Mouse (Mus musculus) lung, adult 2 months (tissue): ENCODE results near the gene Zfr2. TPM values are rescaled to one million over a fixed set of nuclear protein-coding genes. Genes with fewer than 3 reads are reported as not detected.
"Not testable (repeated sequence)": the region's sequence is repeated elsewhere in the genome, so short reads cannot be mapped to it uniquely, and the experiment has no call there.

Source experiments
- DNase-seq: peaks from one replicate; pipeline ENCODE4 v3.0.0; 2022
- H3K4me1 ChIP-seq: fragments of 200-500 bp; 2 replicates; pipeline ENCODE4 v1.6.1; 2011; ENCODE audit warnings: low read length; ENCODE audit not compliant: control insufficient read depth, insufficient read depth
- H3K4me3 ChIP-seq: fragments of 200-500 bp; replicated peaks from 2 replicates; pipeline ENCODE3; 2011; ENCODE audit warnings: low read depth, mild to moderate bottlenecking, control low read depth, low read length; ENCODE audit errors: extremely low read depth
- CTCF ChIP-seq: fragments of 200-500 bp; IDR thresholded peaks from 2 replicates; pipeline ENCODE4 v1.5.1; 2011; ENCODE audit warnings: mild to moderate bottlenecking, low read length, control low read depth; ENCODE audit not compliant: insufficient read depth
- POLR2A ChIP-seq: fragments of 200-500 bp; IDR thresholded peaks from 2 replicates; pipeline ENCODE4 v1.6.1; 2011; ENCODE audit warnings: low read depth, mild to moderate bottlenecking, control low read depth, low read length, borderline replicate concordance; ENCODE audit errors: extremely low read depth
- WGBS: fragments of 180-500 bp; shearing (Covaris S2); methylation state at CpG from one replicate; pipeline ENCODE4 v1.1.7; 2018; 5-methylcytosine and 5-hydroxymethylcytosine counted together
- polyA plus RNA-seq: library from polyadenylated mRNA; depleted of rRNA; stranded (reverse); fragments of >200 nt; gene quantifications from 2 replicates; pipeline ENCODE4 v1.2.3, GENCODE M21; 2012

The Zfr2 gene
- polyA plus RNA-seq, 1 experiment: 10.0 TPM

- TF ChIP-seq POLR2A (no peak), CTCF (no peak)
- WGBS: 58% methylated on average over 13 of the region's 13 CpGs
- no peak for DNase-seq
- no peaks in the 10 kb centered on the region; the same call in 1 of the 2 replicates for H3K4me1 ChIP-seq
- H3K4me3 ChIP-seq: no peak within 1 kb of the TSS
These were observed 30.9 kb upstream of the Zfr2 start, which contains the start of gene Nmrk2 for GRCm38 (mm10) chr10:81201807-81202758. TSS of gene Nmrk2 (minus strand) at chr10:81202051.

GRCm38 (mm10) chr10:81202978-81203720, 29.8 kb upstream of the Zfr2 start:
- DNase-seq: no peak
- 64% methylated on average over 8 of the region's 8 CpGs for WGBS
- TF ChIP-seq POLR2A (no peak), CTCF (no peak)

GRCm38 (mm10) chr10:81204137-81204536, 28.8 kb upstream of the Zfr2 start:
- Histone ChIP-seq H3K4me3 (no peak overlapping the region), H3K4me1 (no peaks in the 10 kb centered on the region)
- DNase-seq: no peak
- no peak for TF ChIP-seq POLR2A
- WGBS: 69% methylated on average over 4 of the region's 4 CpGs

More at GRCm38 (mm10) chr10:81202978-81203720, 29.8 kb upstream of the Zfr2 start:
- no peaks in the 10 kb centered on the region; the same call in 1 of the 2 replicates for H3K4me1 ChIP-seq
- H3K4me3 ChIP-seq: no peak overlapping the region

- 89% methylated on average over 5 of the region's 5 CpGs for WGBS
- TF ChIP-seq POLR2A (no peak), CTCF (no peak)
- H3K4me1 ChIP-seq: no peaks in the 10 kb centered on the region
- H3K4me3 ChIP-seq: no peak overlapping the region
- DNase-seq: no peak
These were observed 22.8 kb upstream of the Zfr2 start for GRCm38 (mm10) chr10:81210154-81210553.

GRCm38 (mm10) chr10:81216260-81216659, 16.7 kb upstream of the Zfr2 start:
- Histone ChIP-seq H3K4me3 (no peak overlapping the region), H3K4me1 (no peaks in the 10 kb centered on the region)
- TF ChIP-seq CTCF: no peak
- 89% methylated on average over 6 of the region's 6 CpGs for WGBS
- DNase-seq: no peak

GRCm38 (mm10) chr10:81216810-81217209, 16.1 kb upstream of the Zfr2 start:
- no peaks in the 10 kb centered on the region for H3K4me1 ChIP-seq
- WGBS: 80% methylated on average over 6 of the region's 6 CpGs
- H3K4me3 ChIP-seq: no peak overlapping the region
- DNase-seq: no peak
- TF ChIP-seq CTCF (no peak), POLR2A (no peak)

GRCm38 (mm10) chr10:81217267-81217666, 15.7 kb upstream of the Zfr2 start:
- peak; percentile 71 for TF ChIP-seq CTCF
- not testable (repeated sequence) for DNase-seq, H3K4me1 ChIP-seq, H3K4me3 ChIP-seq
- 17% methylated on average over 1 of the region's 1 CpGs for WGBS

GRCm38 (mm10) chr10:81217964-81218363, 15.0 kb upstream of the Zfr2 start:
- peak; percentile 71 for DNase-seq
- 20% methylated on average over 7 of the region's 7 CpGs for WGBS
- Histone ChIP-seq H3K4me1 (no peaks in the 10 kb centered on the region), H3K4me3 (no peak overlapping the region)
- no peak for TF ChIP-seq POLR2A
- peak; percentile 82 for TF ChIP-seq CTCF

- H3K4me3 ChIP-seq: no peak overlapping the region
- no peaks in the 10 kb centered on the region for H3K4me1 ChIP-seq
- DNase-seq: no peak
- TF ChIP-seq POLR2A (no peak), CTCF (no peak)
- WGBS: 74% methylated on average over 5 of the region's 5 CpGs
These were observed 11.4 kb upstream of the Zfr2 start for GRCm38 (mm10) chr10:81221402-81222015.

- not testable (repeated sequence) for H3K4me3 ChIP-seq, H3K4me1 ChIP-seq, DNase-seq
- 36% methylated on average over 2 of the region's 2 CpGs for WGBS
These were observed 9.2 kb upstream of the Zfr2 start for GRCm38 (mm10) chr10:81223731-81224130.
